Mouse (Mus musculus) frontal cortex, postnatal 10 days (tissue): ENCODE measurements at regions not wholly inside any gene's neighbourhood (a gene's known extent, or its start where the extent isn't known, plus 50 kb on each side); places are given as distances from the start of the nearest gene placed in this dataset.
A peak's percentile ranks its signal among the peaks of the same experiment; 100 is the strongest.

ENCODE experiments used
- DNase-seq, 2 experiments: peaks; one replicate each; pipeline ENCODE4 v3.0.0; 2022; ENCODE audit warnings: low spot score in 2 of 2, mixed read lengths in 1 of 2

DNA sequence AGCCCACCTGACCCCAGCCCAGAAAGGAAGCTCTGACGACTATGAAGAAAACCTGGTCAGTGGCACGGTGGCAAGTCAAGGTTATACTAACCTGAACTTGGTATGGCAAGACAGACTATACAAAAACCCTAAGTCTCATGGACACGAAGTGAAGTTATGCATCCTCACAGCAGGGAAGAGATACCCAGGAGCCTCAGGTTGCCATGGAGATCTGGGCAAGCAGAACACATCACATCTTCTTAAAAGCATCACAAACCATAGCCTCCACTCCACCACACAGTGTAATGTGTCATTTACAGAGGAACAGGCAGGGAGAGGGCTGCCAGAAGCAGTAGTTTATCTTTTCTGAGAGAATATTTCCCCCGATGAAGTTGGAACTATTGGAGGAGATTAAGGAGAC, 146.5 kb downstream of the Slc39a8 start:
- DNase-seq, result peak; percentile 20 to 45

DNA sequence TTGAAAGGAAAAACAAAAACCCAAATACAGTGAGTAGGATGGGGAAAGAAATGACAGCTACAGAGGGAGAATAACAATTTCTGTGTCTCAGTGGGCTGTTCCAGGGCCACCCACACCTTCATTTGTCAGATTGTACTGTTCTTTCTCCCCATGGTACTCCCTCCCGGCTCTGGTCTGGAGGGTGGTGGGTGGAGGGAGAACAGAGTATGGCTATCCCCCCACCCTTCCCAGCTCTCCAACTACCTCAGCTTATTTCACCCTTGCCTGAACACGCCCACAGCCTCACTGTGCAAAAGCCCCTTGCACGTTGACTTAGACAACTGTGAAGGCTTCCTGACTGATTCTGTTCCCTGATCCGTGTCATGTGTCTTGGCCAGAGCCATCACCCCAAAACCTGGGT, 147.3 kb downstream of the Slc39a8 start:
- peak in 1 of 2 experiments; percentile 21 for DNase-seq

DNA sequence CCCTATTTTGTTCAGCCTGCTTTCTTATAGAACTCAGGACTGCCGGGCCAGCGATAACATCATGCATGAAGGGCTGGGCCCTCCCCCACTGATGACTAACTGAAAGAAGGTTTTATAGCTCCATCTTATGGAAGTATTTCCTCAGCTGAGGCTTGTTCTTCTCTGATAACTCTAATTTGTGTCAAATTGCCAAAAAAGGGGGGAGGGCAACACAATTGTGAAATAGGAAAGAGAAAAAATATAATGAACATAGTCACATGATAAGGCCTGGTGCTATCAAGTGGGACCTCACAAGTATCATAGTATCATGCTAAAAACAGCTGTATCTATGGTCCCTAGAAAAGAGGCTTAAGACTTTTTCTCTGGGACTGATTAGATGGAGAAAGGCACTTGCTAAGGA, 148.2 kb downstream of the Slc39a8 start:
- DNase-seq, result no peak

- no peak for DNase-seq
Observed at GRCm38 (mm10) chr3:135973842-135974241, 148.8 kb downstream of the Slc39a8 start.

DNA sequence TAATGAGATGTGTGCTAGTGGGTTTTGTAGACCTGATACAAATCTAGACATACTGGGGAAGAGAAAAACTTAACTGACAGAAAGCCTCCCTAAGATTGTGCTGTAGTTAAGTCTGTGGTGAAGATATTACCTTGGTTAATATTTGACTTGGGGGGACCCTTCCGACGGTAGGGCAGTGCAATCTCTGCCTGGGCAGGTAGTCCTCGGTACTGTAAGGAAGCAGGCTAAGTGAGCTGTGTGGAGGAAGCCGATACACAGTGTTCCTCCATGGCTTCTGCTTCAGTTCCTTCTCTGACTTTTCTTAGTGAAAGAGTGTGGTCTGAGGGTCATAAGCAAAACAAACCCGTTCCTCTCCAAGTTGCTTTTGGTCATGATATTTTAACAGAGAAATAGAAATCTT, 149.7 kb downstream of the Slc39a8 start:
- no peak for DNase-seq

- no peak for DNase-seq
Observed at GRCm38 (mm10) chr3:135987171-135987570, 162.1 kb downstream of the Slc39a8 start.

DNA sequence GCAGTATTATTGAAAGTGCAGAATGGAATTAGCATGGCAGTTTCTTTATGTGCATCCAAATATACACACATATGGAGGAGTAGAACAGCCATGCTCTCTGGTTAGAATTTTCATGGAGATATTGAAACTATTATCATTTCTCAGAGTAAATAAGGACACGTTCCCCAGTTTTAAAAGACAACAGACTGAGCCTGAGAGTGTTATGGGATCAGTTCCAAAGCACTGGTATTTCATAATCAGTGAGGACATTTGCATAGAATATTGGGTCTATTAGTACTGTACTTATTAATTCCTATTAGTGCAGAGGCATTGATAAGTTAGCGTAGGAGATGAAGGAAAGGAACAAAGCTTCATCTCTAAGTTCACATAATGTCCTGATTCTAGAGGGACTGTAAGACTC, 164.2 kb downstream of the Slc39a8 start:
- DNase-seq, result no peak

GRCm38 (mm10) chr3:135990338-135990737, 165.3 kb downstream of the Slc39a8 start:
- no peak for DNase-seq

- DNase-seq, result no peak
Observed at GRCm38 (mm10) chr3:135990814-135991454, 165.9 kb downstream of the Slc39a8 start.

DNA sequence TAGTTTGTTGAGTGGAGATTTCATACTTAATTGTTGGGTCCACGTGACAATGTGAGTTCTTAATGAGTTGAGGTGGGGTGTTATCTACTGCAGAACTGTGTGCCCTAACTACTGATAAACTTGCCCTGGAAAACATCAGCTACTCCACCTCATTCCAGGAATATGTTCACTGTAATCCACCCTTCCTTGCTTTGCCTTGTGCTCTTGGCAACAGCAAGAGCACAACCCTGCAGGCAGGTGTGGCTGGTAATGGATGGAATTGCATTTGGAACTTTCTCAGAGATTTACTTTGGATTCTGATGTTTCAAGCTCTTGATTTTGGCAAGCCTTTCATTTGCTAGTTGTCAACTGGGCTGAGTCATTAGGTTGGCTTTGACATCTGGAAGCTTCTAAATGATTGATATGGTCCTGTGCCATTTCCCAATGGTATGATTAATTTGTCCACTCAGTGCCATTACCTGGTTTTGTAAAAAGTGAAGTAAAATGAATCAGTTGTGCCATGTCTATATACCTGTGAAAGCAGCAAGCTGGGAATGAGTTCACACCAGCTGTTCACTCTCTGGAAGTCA, 175.6 kb downstream of the Slc39a8 start:
- no peak for DNase-seq
